Mouse (Mus musculus) forebrain, embryonic 16.5 days (tissue): ENCODE results near the gene Gtf3c6. TPM values are rescaled to one million over a fixed set of nuclear protein-coding genes. Genes with fewer than 3 reads are reported as not detected.

Experiments
- ATAC-seq: fragments of 200-750 bp; cut with Nextera tagmentation; 2 replicates; pipeline ENCODE4 v1.8.0; 2017; ENCODE audit warnings: mild to moderate bottlenecking, moderate library complexity
- H3K27ac ChIP-seq: fragments of 300-500 bp; sonication (generic); 2 replicates; pipeline ENCODE4 v1.5.1; 2014; ENCODE audit warnings: low read length, control low read depth
- H3K27me3 ChIP-seq: fragments of 300-500 bp; sonication (generic); replicated peaks from 2 replicates; pipeline ENCODE4 v1.6.1; 2014; ENCODE audit warnings: low read length; ENCODE audit not compliant: control insufficient read depth, insufficient read depth
- H3K36me3 ChIP-seq: fragments of 300-500 bp; sonication (generic); 2 replicates; pipeline ENCODE4 v1.6.1; 2014; ENCODE audit not compliant: control insufficient read depth, insufficient read depth
- H3K4me1 ChIP-seq: fragments of 300-500 bp; sonication (generic); replicated peaks from 2 replicates; pipeline ENCODE4 v1.6.1; 2014; ENCODE audit warnings: low read length; ENCODE audit not compliant: control insufficient read depth, insufficient read depth
- H3K4me2 ChIP-seq: fragments of 300-500 bp; sonication (generic); 2 replicates; pipeline ENCODE4 v1.6.1; 2014; ENCODE audit warnings: mild to moderate bottlenecking, low read length, control low read depth
- H3K4me3 ChIP-seq: fragments of 300-500 bp; sonication (generic); replicated peaks from 2 replicates; pipeline ENCODE4 v1.5.1; 2014; ENCODE audit warnings: mild to moderate bottlenecking, low read length, control low read depth
- H3K9ac ChIP-seq: fragments of 300-500 bp; sonication (generic); replicated peaks from 2 replicates; pipeline ENCODE4 v1.6.1; 2014; ENCODE audit warnings: low read depth, low read length, control low read depth
- H3K9me3 ChIP-seq: fragments of 300-500 bp; sonication (generic); 2 replicates; pipeline ENCODE4 v1.6.1; 2016; ENCODE audit warnings: low read length; ENCODE audit not compliant: control insufficient read depth
- WGBS: fragments of 180-500 bp; shearing (Covaris S2); extraction: QIAGEN DNeasy Blood & Tissue Kit; methylation state at CpG from one replicate; pipeline ENCODE4 v1.1.7; 2014; 5-methylcytosine and 5-hydroxymethylcytosine counted together
- polyA plus RNA-seq: library from polyadenylated mRNA; unstranded; fragments of >200 nt; fragmentation: Nextera tagmentation; extraction: Ambion mirVana; gene quantifications from 2 replicates; pipeline ENCODE4 v1.2.1, GENCODE M21; 2015

Gtf3c6 gene
- polyA plus RNA-seq, 1 experiment from 2014 or later: 88.5 TPM

DNA sequence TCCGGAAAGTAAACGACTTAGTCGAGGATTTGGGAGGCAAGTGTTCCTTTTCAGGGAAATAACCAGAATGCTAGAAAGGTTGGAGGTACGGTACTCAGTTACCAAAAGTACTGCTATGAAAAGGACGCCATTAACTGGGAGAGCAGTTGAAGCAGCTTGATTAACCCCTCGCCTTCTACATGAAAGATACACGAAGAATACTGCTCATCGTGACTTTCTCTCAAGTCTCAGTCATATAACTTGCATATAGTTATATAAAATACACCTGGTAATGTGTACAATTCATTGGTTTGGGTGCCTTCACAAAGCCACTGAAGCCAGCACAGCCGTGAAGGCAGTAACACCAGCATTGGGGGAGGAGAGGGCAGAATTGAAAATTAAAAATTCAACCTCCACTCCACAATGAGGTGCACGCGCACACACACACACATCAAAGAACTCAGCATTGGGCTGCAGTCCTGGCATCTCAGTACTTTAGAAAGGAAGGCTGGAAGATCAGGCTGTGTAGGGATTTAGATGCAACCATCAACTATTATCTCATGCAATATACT lies 10.7 kb downstream of the Gtf3c6 start:
- ATAC-seq: peak; percentile 42
- 31% methylated on average over 11 of the region's 11 CpGs for WGBS
- H3K36me3 ChIP-seq: peaks cover 18% of the 10 kb centered on the region

GRCm38 (mm10) chr10:40246374-40247165 lies 11.3 kb downstream of the Gtf3c6 start, which contains the start of gene Rpf2:
Gene Rpf2 (minus strand): TSS chr10:40247036.
- Histone ChIP-seq H3K27ac (peak within 1 kb of the TSS; percentile 84), H3K36me3 (peaks cover 21% of the 10 kb centered on the region)

More for the DNA sequence above, 10.7 kb downstream of the Gtf3c6 start:
- no peaks in the 10 kb centered on the region for H3K9me3 ChIP-seq
- H3K4me2 ChIP-seq: peak overlapping the region; percentile 82
- H3K27ac ChIP-seq: peak overlapping the region; percentile 84
- H3K27me3 ChIP-seq: no peaks in the 10 kb centered on the region
- peak overlapping the region; percentile 92 for H3K4me3 ChIP-seq
- peaks cover 10% of the 10 kb centered on the region for H3K4me1 ChIP-seq
- H3K9ac ChIP-seq: peak overlapping the region; percentile 69

DNA sequence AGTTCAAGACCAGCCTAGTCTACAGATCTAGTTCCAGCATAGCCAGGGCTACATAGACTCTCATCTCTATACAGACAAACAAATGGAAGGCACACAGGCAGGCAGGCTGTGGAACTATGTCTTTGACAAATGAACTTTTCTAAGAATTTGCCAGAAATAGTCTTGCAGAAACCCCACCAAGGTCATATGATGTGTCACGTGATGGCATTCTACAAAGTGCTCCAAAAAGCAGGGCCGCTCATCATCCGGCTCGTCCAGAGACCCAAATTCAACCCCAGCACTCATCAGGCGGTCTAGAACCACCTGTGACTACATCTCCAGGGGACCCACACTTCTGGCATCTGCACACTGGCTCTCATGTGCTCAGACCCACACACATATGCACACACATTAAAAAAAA lies 20.1 kb downstream of the Gtf3c6 start:
- Histone ChIP-seq H3K9me3 (no peaks in the 10 kb centered on the region), H3K4me1 (no peaks in the 10 kb centered on the region), H3K4me2 (no peak overlapping the region), H3K27ac (no peak overlapping the region), H3K9ac (no peak overlapping the region), H3K36me3 (peaks cover 19% of the 10 kb centered on the region), H3K27me3 (no peaks in the 10 kb centered on the region), H3K4me3 (no peak overlapping the region)
- WGBS: 98% methylated on average over 5 of the region's 5 CpGs
- no peak for ATAC-seq

More at GRCm38 (mm10) chr10:40246374-40247165, 11.3 kb downstream of the Gtf3c6 start, which contains the start of gene Rpf2:
- Histone ChIP-seq H3K4me1 (peaks cover 10% of the 10 kb centered on the region), H3K9ac (peak within 1 kb of the TSS; percentile 69), H3K4me3 (peak within 1 kb of the TSS; percentile 92), H3K9me3 (no peaks in the 10 kb centered on the region), H3K4me2 (peak within 1 kb of the TSS; percentile 82), H3K27me3 (no peaks in the 10 kb centered on the region)
- ATAC-seq: peak; percentile 95
- under 1% methylated on average over 54 of the region's 54 CpGs for WGBS

DNA sequence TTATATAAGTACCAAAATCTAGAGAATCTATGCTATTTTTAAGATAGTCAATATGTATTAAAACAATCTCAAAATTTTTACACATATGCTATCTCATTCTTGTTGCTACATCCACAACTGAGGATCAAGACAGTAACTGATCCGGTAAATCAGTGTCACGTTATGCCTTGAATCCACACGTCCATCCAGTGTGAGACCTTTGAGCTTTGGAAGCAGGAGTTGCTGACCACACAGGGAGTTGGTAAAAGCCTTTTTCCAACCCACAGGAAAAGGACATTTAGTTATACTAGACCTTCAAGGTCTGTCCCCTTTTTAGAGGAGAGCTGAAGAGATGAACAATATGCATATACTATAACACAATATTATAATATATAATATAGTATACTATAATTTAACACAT lies 24.7 kb downstream of the Gtf3c6 start:
- 89% methylated on average over 3 of the region's 3 CpGs for WGBS
- no peaks in the 10 kb centered on the region for H3K9me3 ChIP-seq
- no peaks in the 10 kb centered on the region for H3K4me1 ChIP-seq
- no peak overlapping the region for H3K9ac ChIP-seq
- H3K4me3 ChIP-seq: no peak overlapping the region
- no peak overlapping the region for H3K4me2 ChIP-seq
- no peak overlapping the region for H3K27ac ChIP-seq
- H3K27me3 ChIP-seq: no peaks in the 10 kb centered on the region
- peaks cover 22% of the 10 kb centered on the region for H3K36me3 ChIP-seq
- ATAC-seq: no peak

- Histone ChIP-seq H3K36me3 (peaks cover 22% of the 10 kb centered on the region), H3K9ac (no peak overlapping the region), H3K27ac (no peak overlapping the region), H3K4me3 (no peak overlapping the region), H3K9me3 (no peaks in the 10 kb centered on the region), H3K27me3 (no peaks in the 10 kb centered on the region), H3K4me1 (peaks cover 4% of the 10 kb centered on the region), H3K4me2 (no peak overlapping the region)
- WGBS: 91% methylated on average over 7 of the region's 7 CpGs
- no peak for ATAC-seq
Measured at GRCm38 (mm10) chr10:40232442-40232841, 25.5 kb downstream of the Gtf3c6 start.

- Histone ChIP-seq H3K9me3 (no peaks in the 10 kb centered on the region), H3K9ac (no peak overlapping the region), H3K27me3 (no peaks in the 10 kb centered on the region), H3K4me3 (no peak overlapping the region), H3K27ac (no peak overlapping the region), H3K4me1 (peaks cover 4% of the 10 kb centered on the region), H3K4me2 (no peak overlapping the region), H3K36me3 (peaks cover 14% of the 10 kb centered on the region; the same call in 1 of the 2 replicates)
- no peak for ATAC-seq
- WGBS: 94% methylated on average over 1 of the region's 1 CpGs
Measured at GRCm38 (mm10) chr10:40229725-40230124, 28.2 kb downstream of the Gtf3c6 start.

- H3K9ac ChIP-seq: no peak overlapping the region
- peaks cover 4% of the 10 kb centered on the region for H3K4me1 ChIP-seq
- 59% methylated on average over 4 of the region's 4 CpGs for WGBS
- peak overlapping the region; percentile 49; the same call in 1 of the 2 replicates for H3K27ac ChIP-seq
- peak; percentile 64 for ATAC-seq
- H3K9me3 ChIP-seq: no peaks in the 10 kb centered on the region
- no peaks in the 10 kb centered on the region for H3K27me3 ChIP-seq
- H3K4me3 ChIP-seq: no peak overlapping the region
- no peak overlapping the region for H3K4me2 ChIP-seq
- peaks cover 22% of the 10 kb centered on the region; the same call in 1 of the 2 replicates for H3K36me3 ChIP-seq
Measured at GRCm38 (mm10) chr10:40227660-40228303, 30.1 kb downstream of the Gtf3c6 start.

GRCm38 (mm10) chr10:40218874-40219273 lies 39.0 kb downstream of the Gtf3c6 start:
- no peak overlapping the region for H3K4me2 ChIP-seq
- H3K4me1 ChIP-seq: no peaks in the 10 kb centered on the region
- H3K9ac ChIP-seq: no peak overlapping the region
- no peak overlapping the region for H3K27ac ChIP-seq
- H3K36me3 ChIP-seq: peaks cover 14% of the 10 kb centered on the region; the same call in 1 of the 2 replicates
- no peaks in the 10 kb centered on the region for H3K9me3 ChIP-seq
- no peak overlapping the region for H3K4me3 ChIP-seq
- no peak for ATAC-seq
- 73% methylated on average over 3 of the region's 3 CpGs for WGBS
- H3K27me3 ChIP-seq: no peaks in the 10 kb centered on the region
